Comparison of ENCODE assay signal across 23 mouse cellular contexts in genomic region chr1:176064471-176064870, GRCm38 (mm10).
"Had no signal": no experiment of that assay in that cellular context is flagged by ENCODE, and none has a peak within 500 bp of the region (broad histone marks: within the 10 kb centered on the region; RNA-seq: fewer than 3 reads in every experiment).

No protein-coding gene starts in this region.

- H3K9me3 ChIP-seq: heart, embryonic 13.5 days; heart, embryonic 15.5 days; hindbrain, embryonic 13.5 days; hindbrain, embryonic 15.5 days; limb, embryonic 13.5 days; limb, embryonic 15.5 days; liver, embryonic 12.5 days had no signal

- ATAC-seq: hindbrain, postnatal 0 days; intestine, embryonic 16.5 days; liver, embryonic 12.5 days had no signal

- DNase-seq: gastrocnemius, postnatal 14 days; gastrocnemius, postnatal 36 days; heart, adult 2 months; heart, postnatal 14 days; heart, postnatal 36 days; kidney, adult 11 months; kidney, adult 8-10 months; kidney, postnatal 10 days; kidney, postnatal 25 days; layer of hippocampus, adult 9-11 months; layer of hippocampus, postnatal 36 days; left cerebral cortex, postnatal 4 days had no signal

- H3K4me1 ChIP-seq: heart, embryonic 13.5 days; heart, embryonic 15.5 days; hindbrain, embryonic 13.5 days; hindbrain, embryonic 15.5 days; limb, embryonic 13.5 days; limb, embryonic 15.5 days; liver, embryonic 12.5 days had no signal

- H3K27me3 ChIP-seq: heart, embryonic 13.5 days; heart, embryonic 15.5 days; hindbrain, embryonic 13.5 days; hindbrain, embryonic 15.5 days; limb, embryonic 13.5 days; limb, embryonic 15.5 days; liver, embryonic 12.5 days had no signal

- H3K4me2 ChIP-seq: heart, embryonic 11.5 days; heart, embryonic 13.5 days; heart, embryonic 15.5 days; hindbrain, embryonic 13.5 days; hindbrain, embryonic 15.5 days; limb, embryonic 13.5 days; limb, embryonic 15.5 days; liver, embryonic 12.5 days had no signal

- H3K4me3 ChIP-seq: heart, adult 2 months; heart, embryonic 13.5 days; heart, embryonic 15.5 days; hindbrain, embryonic 13.5 days; hindbrain, embryonic 15.5 days; limb, embryonic 13.5 days; limb, embryonic 15.5 days; liver, embryonic 12.5 days had no signal

- H3K9ac ChIP-seq: heart, embryonic 13.5 days; heart, embryonic 15.5 days; hindbrain, embryonic 13.5 days; hindbrain, embryonic 15.5 days; limb, embryonic 13.5 days; limb, embryonic 15.5 days; liver, embryonic 12.5 days; liver, embryonic 14.5 days had no signal

- H3K36me3 ChIP-seq: heart, embryonic 13.5 days; heart, embryonic 15.5 days; limb, embryonic 13.5 days; limb, embryonic 15.5 days; liver, embryonic 12.5 days had no signal

- H3K27ac ChIP-seq: heart, adult 2 months; heart, embryonic 13.5 days; heart, embryonic 15.5 days; hindbrain, embryonic 13.5 days; hindbrain, embryonic 15.5 days; hindbrain, postnatal 0 days; limb, embryonic 13.5 days; limb, embryonic 15.5 days; liver, embryonic 12.5 days; liver, embryonic 14.5 days had no signal
